Mouse (Mus musculus) frontal cortex, postnatal 25 days (tissue): ENCODE data around the gene Map3k6.
A peak's percentile ranks its signal among the peaks of the same experiment; 100 is the strongest.

Source experiments
- DNase-seq, 2 experiments: peaks; one replicate each; pipeline ENCODE4 v3.0.0; 2022; ENCODE audit warnings: low spot score in 2 of 2

Map3k6 gene

GRCm38 (mm10) chr4:133282656-133283055, 42.0 kb downstream of the Map3k6 start:
- no peak for DNase-seq

GRCm38 (mm10) chr4:133285299-133285698, 44.7 kb downstream of the Map3k6 start:
- DNase-seq = no peak

DNA sequence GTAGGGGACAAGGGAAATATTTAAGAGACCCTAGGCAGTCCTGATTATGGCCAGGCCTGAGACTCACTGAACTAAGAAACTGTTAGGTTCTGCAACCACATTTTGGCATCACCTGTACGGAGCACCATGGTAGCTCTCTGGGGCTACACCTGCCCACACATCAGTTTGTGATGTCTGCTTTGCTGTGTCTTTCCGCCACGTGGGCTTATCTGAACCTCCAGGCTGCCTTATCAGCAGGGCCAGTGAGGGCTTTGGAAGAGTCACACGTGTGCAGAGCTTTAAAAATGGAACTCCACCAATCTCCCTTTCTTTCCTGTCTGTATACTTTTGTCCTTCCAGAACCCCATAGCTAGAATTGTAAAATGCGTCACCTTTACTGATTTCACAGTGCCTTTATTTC, 45.3 kb downstream of the Map3k6 start:
- DNase-seq = no peak

- DNase-seq = no peak
These were observed 46.0 kb downstream of the Map3k6 start for GRCm38 (mm10) chr4:133286476-133287077.

DNA sequence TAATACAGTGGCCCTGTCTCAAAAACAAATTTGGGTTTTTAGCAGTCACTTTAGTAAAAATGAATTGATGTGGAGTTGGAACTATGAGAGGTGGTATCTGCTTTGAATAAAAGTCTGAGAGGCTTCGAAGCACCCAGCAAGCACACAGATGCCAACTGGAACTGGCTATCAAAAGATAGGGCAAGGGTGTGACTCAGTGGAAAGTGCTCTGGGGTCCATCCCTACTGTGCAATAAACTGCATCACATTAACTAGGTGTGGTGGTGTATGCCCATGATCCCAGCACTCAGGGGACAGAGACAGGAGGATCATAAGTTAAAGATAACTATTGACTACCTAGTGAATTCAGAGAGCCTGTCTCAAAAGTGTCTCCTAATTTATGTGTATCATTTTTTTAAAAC, 50.6 kb downstream of the Map3k6 start:
- DNase-seq = no peak

DNA sequence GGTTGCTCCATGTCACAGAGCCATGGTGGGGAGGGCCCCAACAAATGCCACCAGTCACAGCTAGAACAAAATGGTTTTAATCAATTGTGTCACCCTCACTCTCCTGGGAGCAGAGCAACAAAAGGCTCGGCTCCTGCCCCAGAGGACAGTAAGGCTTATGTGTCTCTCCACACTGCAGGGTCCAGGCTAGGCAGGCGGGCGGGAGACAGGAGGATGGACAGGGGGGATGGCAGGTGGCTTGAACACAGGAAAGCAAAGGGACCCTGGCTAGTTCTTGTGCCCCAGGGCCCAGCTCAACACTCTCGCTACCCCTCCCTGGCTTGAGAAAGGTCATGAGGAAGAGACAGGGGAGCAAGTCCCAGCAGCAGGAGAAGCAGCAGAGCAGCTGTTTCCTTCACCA, 51.8 kb downstream of the Map3k6 start:
- DNase-seq = no peak

DNA sequence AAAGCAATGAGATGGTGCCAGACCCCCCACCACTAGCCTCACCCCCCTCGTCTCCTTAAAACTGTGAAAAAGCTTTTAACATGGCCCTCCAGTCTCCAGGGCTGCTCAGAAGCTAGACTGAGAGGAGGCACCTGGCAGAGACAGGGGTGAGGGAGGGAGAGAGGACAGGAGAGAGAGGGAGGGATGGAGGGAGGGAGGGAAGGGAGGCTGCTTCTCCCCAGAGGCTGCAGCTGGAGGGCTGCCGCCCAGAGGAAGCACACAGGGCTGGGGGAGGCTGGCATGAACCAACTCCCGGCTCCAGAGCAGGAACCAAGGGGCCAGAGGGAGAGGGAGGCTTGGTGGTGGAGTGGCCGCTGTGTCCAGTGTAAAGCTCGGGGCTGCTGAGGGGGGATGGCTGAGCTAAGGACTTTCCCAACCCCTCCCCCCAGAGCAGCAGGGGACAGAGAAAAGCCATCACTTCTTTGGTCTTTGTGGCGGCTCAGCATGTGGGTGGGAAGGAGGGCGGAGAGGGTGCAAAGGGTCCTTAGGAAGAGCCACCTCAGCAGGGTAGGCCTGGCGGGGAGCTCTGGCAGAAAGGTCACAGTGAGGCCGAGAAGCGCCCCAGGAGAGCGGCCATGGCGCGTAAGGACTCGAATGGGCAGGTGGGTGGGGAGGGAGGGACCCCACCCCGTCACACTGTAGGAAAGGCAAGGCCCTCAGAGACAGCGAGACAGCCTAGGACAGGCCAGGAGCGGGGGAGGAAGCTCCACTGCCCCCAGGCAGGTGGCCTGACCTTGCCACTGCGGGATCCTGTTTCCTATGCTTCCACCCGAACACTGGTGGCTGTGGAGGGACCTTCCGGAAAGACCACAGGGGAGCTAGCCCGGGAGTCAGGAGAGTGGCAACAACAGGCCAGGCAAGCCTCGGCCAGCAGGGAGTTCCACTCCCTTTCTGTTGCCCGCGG, 52.6 kb downstream of the Map3k6 start:
- DNase-seq = no peak

GRCm38 (mm10) chr4:133294084-133294483, 53.5 kb downstream of the Map3k6 start:
- DNase-seq = no peak

GRCm38 (mm10) chr4:133297360-133297759, 56.7 kb downstream of the Map3k6 start:
- no peak for DNase-seq

DNA sequence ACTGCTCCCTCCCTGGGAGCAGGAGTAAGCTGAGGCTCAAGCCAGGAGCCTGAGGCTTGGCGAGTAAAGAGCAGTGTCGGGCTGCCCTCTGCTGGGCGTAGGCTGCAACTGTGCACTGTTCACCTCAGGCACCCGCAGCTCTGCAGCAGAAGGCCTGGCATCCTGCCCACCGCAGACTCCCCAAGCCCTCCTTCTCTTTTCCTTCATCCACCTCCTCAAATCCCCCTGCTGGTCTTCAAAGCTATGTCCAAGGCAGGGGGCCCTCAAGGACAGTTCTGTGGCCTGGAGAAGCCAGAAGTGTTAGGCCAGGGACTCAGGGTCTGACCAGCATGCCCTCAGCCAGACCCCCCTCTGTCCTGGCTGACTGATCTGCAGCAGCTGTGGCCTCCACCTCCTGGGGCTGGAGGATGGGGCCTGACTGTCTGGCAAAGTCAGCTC, 57.2 kb downstream of the Map3k6 start:
- DNase-seq = peak; percentile 74 to 77

- DNase-seq = peak; percentile 47 to 60
These were observed 58.1 kb downstream of the Map3k6 start for GRCm38 (mm10) chr4:133298516-133299365.

DNA sequence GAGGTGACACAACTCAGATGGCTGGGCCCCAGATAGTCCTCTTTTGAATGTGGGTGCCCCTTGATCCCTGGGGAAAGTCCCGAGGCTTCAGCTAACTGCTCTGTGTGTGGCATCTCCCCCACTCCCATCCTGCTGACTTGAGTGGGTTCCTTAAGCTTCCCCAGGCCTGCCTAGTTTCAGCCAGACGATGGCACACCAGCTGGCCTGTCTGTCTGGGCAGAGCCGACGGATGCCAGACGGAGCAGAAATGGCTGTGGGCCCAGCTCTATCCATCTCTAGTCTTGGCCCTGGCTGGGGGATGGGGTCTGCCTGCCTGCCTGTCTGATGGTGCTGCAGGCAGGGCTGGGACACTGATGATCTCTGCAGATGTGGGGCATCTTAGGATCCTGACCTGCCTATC, 59.1 kb downstream of the Map3k6 start:
- DNase-seq = peak; percentile 38 to 47

DNA sequence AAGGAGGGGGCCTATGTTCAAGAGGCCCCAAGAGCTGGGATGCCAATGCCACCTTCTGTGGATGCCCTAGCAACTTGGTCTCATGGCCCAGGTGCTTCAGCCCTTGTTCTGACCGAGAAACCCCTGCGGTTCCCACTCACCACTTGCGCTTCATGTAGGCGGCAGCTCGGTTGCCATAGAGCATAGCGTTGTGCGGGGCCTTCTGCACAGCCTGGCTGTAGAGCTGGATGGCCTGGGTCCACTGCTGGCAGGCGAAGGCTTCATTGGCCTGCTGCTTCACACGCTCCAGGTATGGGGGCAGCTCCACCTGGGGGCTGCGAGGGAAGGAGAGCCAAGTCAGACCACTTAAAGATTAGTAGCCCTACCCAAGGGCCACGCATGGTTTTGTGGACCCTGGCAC, 59.8 kb downstream of the Map3k6 start:
- no peak for DNase-seq

GRCm38 (mm10) chr4:133301802-133302201, 61.2 kb downstream of the Map3k6 start:
- DNase-seq = peak; percentile 71 to 78
